ENCODE assay signal across 15 mouse cellular contexts in genomic region chr5:136076284-136076683, GRCm38 (mm10). TPM values are rescaled to one million over a fixed set of nuclear protein-coding genes. Genes with fewer than 3 reads are reported as not detected.
DNase-seq lines count a peak whose midpoint lies in the region; ATAC-seq and TF ChIP-seq lines count a peak whose summit lies in the region.
"Had no signal": no experiment of that assay in that cellular context is flagged by ENCODE, and none has a peak within 500 bp of the region (broad histone marks: within the 10 kb centered on the region; RNA-seq: fewer than 3 reads in every experiment).

No protein-coding gene starts in this region.

- H3K9me3 ChIP-seq in forebrain, embryonic 12.5 days, result no peaks in the 10 kb centered on the region
- no peaks in the 10 kb centered on the region for H3K9me3 ChIP-seq in forebrain, embryonic 16.5 days (ENCODE audit: control insufficient read depth, low read length)
- H3K9me3 ChIP-seq in E14TG2a.4 (ENCODE audit: low read length), result peaks cover 18% of the 10 kb centered on the region
- no peaks in the 10 kb centered on the region for H3K9me3 ChIP-seq in forebrain, embryonic 15.5 days
- H3K9me3 ChIP-seq: liver, embryonic 15.5 days; midbrain, embryonic 12.5 days had no signal

- no peak overlapping the region for H3K4me2 ChIP-seq in forebrain, embryonic 12.5 days
- no peak overlapping the region for H3K4me2 ChIP-seq in forebrain, embryonic 16.5 days (ENCODE audit: low read length)
- no peak overlapping the region for H3K4me2 ChIP-seq in forebrain, embryonic 15.5 days (replicated peaks)
- H3K4me2 ChIP-seq: liver, embryonic 15.5 days; midbrain, embryonic 12.5 days had no signal

- H3K27me3 ChIP-seq in forebrain, embryonic 12.5 days, result peaks cover 8% of the 10 kb centered on the region
- no peaks in the 10 kb centered on the region for H3K27me3 ChIP-seq in forebrain, embryonic 16.5 days (replicated peaks; ENCODE audit: control insufficient read depth, insufficient read depth, low read length)
- H3K27me3 ChIP-seq in E14TG2a.4 (ENCODE audit: insufficient read depth, low read length), result no peaks in the 10 kb centered on the region
- H3K27me3 ChIP-seq in forebrain, embryonic 15.5 days, result no peaks in the 10 kb centered on the region
- H3K27me3 ChIP-seq: midbrain, embryonic 12.5 days had no signal

- 57% methylated on average over 7 of the region's 7 CpGs for WGBS in forebrain, embryonic 12.5 days
- WGBS in forebrain, embryonic 16.5 days, result 26% methylated on average over 7 of the region's 7 CpGs
- 26% methylated on average over 7 of the region's 7 CpGs for WGBS in forebrain, embryonic 15.5 days

- no peak overlapping the region for H3K4me3 ChIP-seq in forebrain, embryonic 12.5 days (replicated peaks)
- no peak overlapping the region for H3K4me3 ChIP-seq in forebrain, embryonic 16.5 days (replicated peaks; ENCODE audit: low read length)
- H3K4me3 ChIP-seq in E14TG2a.4 (replicated peaks; ENCODE audit: low read length), result peak overlapping the region; percentile 8
- H3K4me3 ChIP-seq in forebrain, embryonic 15.5 days, result no peak overlapping the region
- H3K4me3 ChIP-seq: erythroblast, embryonic 14.5 days; liver, embryonic 15.5 days; midbrain, embryonic 12.5 days had no signal

- H3K9ac ChIP-seq in forebrain, embryonic 12.5 days, result no peak overlapping the region
- no peak overlapping the region for H3K9ac ChIP-seq in forebrain, embryonic 16.5 days (replicated peaks; ENCODE audit: low read depth, low read length)
- H3K9ac ChIP-seq in forebrain, embryonic 15.5 days (replicated peaks), result no peak overlapping the region
- H3K9ac ChIP-seq: liver, embryonic 15.5 days; midbrain, embryonic 12.5 days had no signal

- peak; percentile 17 to 44 for DNase-seq in layer of hippocampus, adult 18-20 months (ENCODE audit: low spot score in 2 of 2)
- no peak for DNase-seq in layer of hippocampus, adult 9-10 months (ENCODE audit: low spot score)
- DNase-seq in cerebellum, adult 11-12 months, result no peak
- DNase-seq: cerebellum, postnatal 25 days had no signal

- H3K4me1 ChIP-seq in forebrain, embryonic 12.5 days, result peaks cover 3% of the 10 kb centered on the region; the same call in 1 of the 2 replicates
- peaks cover 9% of the 10 kb centered on the region for H3K4me1 ChIP-seq in forebrain, embryonic 16.5 days (replicated peaks; ENCODE audit: control insufficient read depth, insufficient read depth, low read length)
- peaks cover 83% of the 10 kb centered on the region for H3K4me1 ChIP-seq in E14TG2a.4 (replicated peaks; ENCODE audit: low read depth, low read length)
- H3K4me1 ChIP-seq in forebrain, embryonic 15.5 days, result peaks cover 6% of the 10 kb centered on the region; the same call in 1 of the 2 replicates
- H3K4me1 ChIP-seq: liver, embryonic 15.5 days; midbrain, embryonic 12.5 days had no signal

- no peaks in the 10 kb centered on the region for H3K36me3 ChIP-seq in forebrain, embryonic 12.5 days (replicated peaks)
- H3K36me3 ChIP-seq in forebrain, embryonic 16.5 days (ENCODE audit: control insufficient read depth, insufficient read depth), result no peaks in the 10 kb centered on the region
- no peaks in the 10 kb centered on the region for H3K36me3 ChIP-seq in E14TG2a.4 (ENCODE audit: insufficient read depth, low read length)
- H3K36me3 ChIP-seq in forebrain, embryonic 15.5 days, result no peaks in the 10 kb centered on the region
- H3K36me3 ChIP-seq: liver, embryonic 15.5 days; midbrain, embryonic 12.5 days had no signal

- no peak for TF ChIP-seq CTCF in E14TG2a.4 (conservative IDR thresholded peaks at IDR 0.05; ENCODE audit: low read length)

- H3K27ac ChIP-seq in forebrain, embryonic 12.5 days, result 0 out of 2 replicates have a peak overlapping the region, but pooled peaks have one; percentile 9
- no peak overlapping the region for H3K27ac ChIP-seq in forebrain, embryonic 16.5 days (ENCODE audit: low read length)
- peak overlapping the region; percentile 47; the same call in 1 of the 2 replicates for H3K27ac ChIP-seq in forebrain, embryonic 15.5 days (replicated peaks)
- H3K27ac ChIP-seq: liver, embryonic 15.5 days; midbrain, embryonic 12.5 days had no signal

- ATAC-seq in forebrain, embryonic 12.5 days (ENCODE audit: low FRiP score), result no peak
- ATAC-seq in forebrain, embryonic 16.5 days, result no peak
- no peak; the same call in 1 of the 2 replicates for ATAC-seq in forebrain, embryonic 15.5 days (replicated peaks)
- ATAC-seq in granulocyte monocyte progenitor cell, adult 5-6 weeks (replicated peaks; ENCODE audit: poor library complexity, severe bottlenecking), result no peak; the same call in 1 of the 2 replicates

RNA-seq across cellular contexts. Expression of gene Rasa4, which starts 7.4 kb away (rescaled TPM):
- 6.2 and 8.0 TPM in 2 replicates for polyA plus RNA-seq in forebrain, embryonic 12.5 days (2016; fragmentation: Nextera tagmentation; extraction: Ambion mirVana)
- polyA plus RNA-seq in forebrain, embryonic 16.5 days (2015; fragmentation: Nextera tagmentation; extraction: Ambion mirVana), result 5.9 and 9.1 TPM in 2 replicates
- 1 to 10 TPM; 3.3 to 3.8 TPM for total RNA-seq in layer of hippocampus, adult 18-20 months (2021)
- 6.0 and 6.3 TPM in 2 replicates for polyA plus RNA-seq in forebrain, embryonic 15.5 days (2015; fragmentation: Nextera tagmentation; extraction: Ambion mirVana)
- 43.2 and 82.3 TPM in 2 replicates for total RNA-seq in granulocyte monocyte progenitor cell, adult 5-6 weeks (2014; fragmentation: Nextera tagmentation)
- total RNA-seq in granulocyte monocyte progenitor cell, adult 5-6 weeks (2017), result 24.8 and 25.0 TPM in 2 replicates

RNA-seq across cellular contexts. Expression of gene Upk3bl, which starts 22.0 kb away (rescaled TPM):
- polyA plus RNA-seq in forebrain, embryonic 12.5 days (2016; fragmentation: Nextera tagmentation; extraction: Ambion mirVana), result 0.32 and 0.92 TPM in 2 replicates
- polyA plus RNA-seq in forebrain, embryonic 16.5 days (2015; fragmentation: Nextera tagmentation; extraction: Ambion mirVana), result not detected in 2 replicates
- total RNA-seq in layer of hippocampus, adult 18-20 months (2021), result under 1 TPM in 1 of 2 experiments, not detected in 1; 0.52 TPM
- not detected in 2 replicates for polyA plus RNA-seq in forebrain, embryonic 15.5 days (2015; fragmentation: Nextera tagmentation; extraction: Ambion mirVana)
- 5.6 TPM in 1 of 2 replicates, not detected in the other for total RNA-seq in granulocyte monocyte progenitor cell, adult 5-6 weeks (2014; fragmentation: Nextera tagmentation)
- 1.7 TPM in 1 of 2 replicates, not detected in the other for total RNA-seq in granulocyte monocyte progenitor cell, adult 5-6 weeks (2017)
- total RNA-seq: heart, adult 18-20 months had no signal
- polyA plus RNA-seq: erythroblast, embryonic 14.5 days had no signal

RNA-seq across cellular contexts. Expression of gene Upk3b, which starts 38.0 kb away (rescaled TPM):
- polyA plus RNA-seq in forebrain, embryonic 12.5 days (2016; fragmentation: Nextera tagmentation; extraction: Ambion mirVana), result not detected in 2 replicates
- not detected in 2 replicates for polyA plus RNA-seq in forebrain, embryonic 16.5 days (2015; fragmentation: Nextera tagmentation; extraction: Ambion mirVana)
- total RNA-seq in layer of hippocampus, adult 18-20 months (2021), result not detected
- not detected in 2 replicates for polyA plus RNA-seq in forebrain, embryonic 15.5 days (2015; fragmentation: Nextera tagmentation; extraction: Ambion mirVana)
- not detected in 2 replicates for total RNA-seq in granulocyte monocyte progenitor cell, adult 5-6 weeks (2014; fragmentation: Nextera tagmentation)
- total RNA-seq in granulocyte monocyte progenitor cell, adult 5-6 weeks (2017), result 0.04 TPM in 1 of 2 replicates, not detected in the other
- total RNA-seq: left cerebral cortex, adult 8-10 months; neutrophil, adult 5-6 weeks had no signal
- polyA plus RNA-seq: erythroblast, embryonic 14.5 days had no signal

RNA-seq across cellular contexts. Expression of gene Polr2j, which starts 40.1 kb away (rescaled TPM):
- 246 and 256 TPM in 2 replicates for polyA plus RNA-seq in forebrain, embryonic 12.5 days (2016; fragmentation: Nextera tagmentation; extraction: Ambion mirVana)
- polyA plus RNA-seq in forebrain, embryonic 16.5 days (2015; fragmentation: Nextera tagmentation; extraction: Ambion mirVana), result 214 and 228 TPM in 2 replicates
- 10 to 100 TPM; 77.4 to 79.3 TPM for total RNA-seq in layer of hippocampus, adult 18-20 months (2021)
- polyA plus RNA-seq in forebrain, embryonic 15.5 days (2015; fragmentation: Nextera tagmentation; extraction: Ambion mirVana), result 230 and 234 TPM in 2 replicates
- total RNA-seq in granulocyte monocyte progenitor cell, adult 5-6 weeks (2014; fragmentation: Nextera tagmentation), result 156 and 159 TPM in 2 replicates
- total RNA-seq in granulocyte monocyte progenitor cell, adult 5-6 weeks (2017), result 125 and 128 TPM in 2 replicates

RNA-seq across cellular contexts. Expression of gene Lrwd1, which starts 59.6 kb away (rescaled TPM):
- 44.2 and 46.1 TPM in 2 replicates for polyA plus RNA-seq in forebrain, embryonic 12.5 days (2016; fragmentation: Nextera tagmentation; extraction: Ambion mirVana)
- polyA plus RNA-seq in forebrain, embryonic 16.5 days (2015; fragmentation: Nextera tagmentation; extraction: Ambion mirVana), result 32.1 and 32.7 TPM in 2 replicates
- 10 to 100 TPM; 14.6 to 14.9 TPM for total RNA-seq in layer of hippocampus, adult 18-20 months (2021)
- 36.8 and 36.9 TPM in 2 replicates for polyA plus RNA-seq in forebrain, embryonic 15.5 days (2015; fragmentation: Nextera tagmentation; extraction: Ambion mirVana)
- total RNA-seq in granulocyte monocyte progenitor cell, adult 5-6 weeks (2014; fragmentation: Nextera tagmentation), result 31.5 and 33.0 TPM in 2 replicates
- 46.3 and 70.4 TPM in 2 replicates for total RNA-seq in granulocyte monocyte progenitor cell, adult 5-6 weeks (2017)

Comparison
In these comparisons a context has a peak if more than half of its experiments do, and no peak if none do; other contexts are left out.
1. DNase-seq: peak in layer of hippocampus, adult 18-20 months (2 of 2); none in layer of hippocampus, adult 9-10 months (single experiment) and cerebellum, adult 11-12 months (single experiment).